Mouse (Mus musculus) lung, embryonic 15.5 days (tissue): Measurements from ENCODE around the gene Slc34a3. TPM values are rescaled to one million over a fixed set of nuclear protein-coding genes. Genes with fewer than 3 reads are reported as not detected.

Experiments
- ATAC-seq: fragments of 200-750 bp; cut with Nextera tagmentation; 2 replicates; pipeline ENCODE4 v1.8.0; 2017; ENCODE audit warnings: moderate number of reproducible peaks, borderline replicate concordance; ENCODE audit not compliant: low FRiP score, low TSS enrichment; ENCODE audit errors: extremely low read depth
- H3K27ac ChIP-seq: fragments of 300-500 bp; sonication (generic); 2 replicates; pipeline ENCODE4 v1.5.1; 2015; ENCODE audit warnings: moderate library complexity, mild to moderate bottlenecking, inconsistent platforms
- H3K27me3 ChIP-seq: fragments of 300-500 bp; sonication (generic); 2 replicates; pipeline ENCODE4 v1.6.1; 2015; ENCODE audit warnings: inconsistent platforms
- H3K36me3 ChIP-seq: fragments of 300-500 bp; sonication (generic); 2 replicates; pipeline ENCODE4 v1.6.1; 2015; ENCODE audit warnings: inconsistent platforms
- H3K4me1 ChIP-seq: fragments of 300-500 bp; sonication (generic); 2 replicates; pipeline ENCODE4 v1.6.1; 2015; ENCODE audit warnings: inconsistent platforms
- H3K4me2 ChIP-seq: fragments of 300-500 bp; sonication (generic); 2 replicates; pipeline ENCODE4 v1.6.1; 2015; ENCODE audit warnings: inconsistent platforms, mild to moderate bottlenecking, moderate library complexity
- H3K4me3 ChIP-seq: fragments of 300-500 bp; sonication (generic); 2 replicates; pipeline ENCODE4 v1.5.1; 2015; ENCODE audit warnings: mild to moderate bottlenecking, inconsistent platforms
- H3K9ac ChIP-seq: fragments of 300-500 bp; sonication (generic); 2 replicates; pipeline ENCODE4 v1.6.1; 2015; ENCODE audit warnings: inconsistent platforms
- H3K9me3 ChIP-seq: fragments of 300-500 bp; sonication (generic); 2 replicates; pipeline ENCODE4 v1.6.1; 2016; ENCODE audit warnings: inconsistent platforms
- WGBS: fragments of 180-500 bp; shearing (Covaris S2); methylation state at CpG from one replicate; pipeline ENCODE4 v1.1.7; 2015; 5-methylcytosine and 5-hydroxymethylcytosine counted together
- polyA plus RNA-seq: library from polyadenylated mRNA; unstranded; fragments of >200 nt; fragmentation: Nextera tagmentation; extraction: Ambion mirVana; gene quantifications from 2 replicates; pipeline ENCODE4 v1.2.1, GENCODE M21; 2015

Gene Slc34a3
- polyA plus RNA-seq, 1 experiment from 2014 or later, result not detected

DNA sequence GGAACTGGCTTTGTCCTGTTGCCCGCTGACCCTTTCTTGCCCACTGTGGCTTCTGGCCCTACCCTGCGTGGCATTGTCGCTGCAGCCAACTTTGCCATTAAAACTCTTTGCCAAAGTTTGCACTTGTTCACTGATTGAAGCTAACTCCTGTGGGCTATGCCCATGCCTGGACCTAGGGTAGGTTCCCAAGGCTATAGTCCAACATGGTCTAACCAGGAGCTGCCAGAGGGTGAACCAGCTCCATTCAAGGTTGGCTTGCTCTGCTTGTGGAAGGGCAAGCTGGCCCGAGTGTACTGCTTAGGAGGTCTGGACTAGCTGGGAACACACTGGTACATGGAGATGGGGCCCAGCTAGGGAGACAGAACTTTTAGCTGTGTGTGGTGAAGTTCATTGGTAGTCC lies 10.0 kb upstream of the Slc34a3 start:
- no peak overlapping the region for H3K4me3 ChIP-seq
- ATAC-seq, result no peak
- H3K9me3 ChIP-seq, result no peaks in the 10 kb centered on the region
- peaks cover 27% of the 10 kb centered on the region for H3K4me1 ChIP-seq
- no peak overlapping the region for H3K4me2 ChIP-seq
- H3K9ac ChIP-seq, result no peak overlapping the region
- no peak overlapping the region for H3K27ac ChIP-seq
- H3K36me3 ChIP-seq, result peaks cover 13% of the 10 kb centered on the region; the same call in 1 of the 2 replicates
- WGBS, result 82% methylated on average over 4 of the region's 4 CpGs
- peaks cover 25% of the 10 kb centered on the region for H3K27me3 ChIP-seq

GRCm38 (mm10) chr2:25243342-25243741 lies 9.2 kb upstream of the Slc34a3 start:
- Histone ChIP-seq H3K27ac (no peak overlapping the region), H3K4me3 (no peak overlapping the region), H3K27me3 (peaks cover 25% of the 10 kb centered on the region)

GRCm38 (mm10) chr2:25242101-25242506 lies 7.9 kb upstream of the Slc34a3 start, which contains the start of the genes Rnf208 and Cysrt1:
Gene Rnf208, plus strand, starts transcription at chr2:25242255.
Gene Cysrt1, minus strand, starts transcription at chr2:25242452.
- no peaks in the 10 kb centered on the region for H3K9me3 ChIP-seq
- peak within 1 kb of the TSS; percentile 50 for H3K4me3 ChIP-seq
- H3K27ac ChIP-seq, result no peak within 1 kb of the TSS
- under 1% methylated on average over 34 of the region's 59 CpGs for WGBS
- peak within 1 kb of the TSS; percentile 97 for H3K4me2 ChIP-seq
- no peaks in the 10 kb centered on the region for H3K36me3 ChIP-seq
- no peak for ATAC-seq
- peaks cover 25% of the 10 kb centered on the region for H3K27me3 ChIP-seq
- peaks cover 27% of the 10 kb centered on the region for H3K4me1 ChIP-seq
- peak within 1 kb of the TSS; percentile 42 for H3K9ac ChIP-seq

More at GRCm38 (mm10) chr2:25243342-25243741, 9.2 kb upstream of the Slc34a3 start:
- WGBS, result 66% methylated on average over 8 of the region's 8 CpGs
- no peaks in the 10 kb centered on the region for H3K9me3 ChIP-seq
- ATAC-seq, result no peak
- H3K9ac ChIP-seq, result no peak overlapping the region
- no peak overlapping the region for H3K4me2 ChIP-seq
- peaks cover 6% of the 10 kb centered on the region; the same call in 1 of the 2 replicates for H3K36me3 ChIP-seq
- peaks cover 27% of the 10 kb centered on the region for H3K4me1 ChIP-seq

- Histone ChIP-seq H3K4me1 (peaks cover 27% of the 10 kb centered on the region), H3K27ac (no peak overlapping the region), H3K27me3 (peaks cover 25% of the 10 kb centered on the region), H3K9me3 (no peaks in the 10 kb centered on the region), H3K4me3 (peak overlapping the region; percentile 50), H3K9ac (no peak overlapping the region), H3K36me3 (no peaks in the 10 kb centered on the region), H3K4me2 (peak overlapping the region; percentile 97)
- 0 out of 2 replicates have a peak, but pooled peaks have one; percentile 20 for ATAC-seq
- 12% methylated on average over 6 of the region's 6 CpGs for WGBS
These were observed 7.2 kb upstream of the Slc34a3 start for GRCm38 (mm10) chr2:25241438-25241775.

DNA sequence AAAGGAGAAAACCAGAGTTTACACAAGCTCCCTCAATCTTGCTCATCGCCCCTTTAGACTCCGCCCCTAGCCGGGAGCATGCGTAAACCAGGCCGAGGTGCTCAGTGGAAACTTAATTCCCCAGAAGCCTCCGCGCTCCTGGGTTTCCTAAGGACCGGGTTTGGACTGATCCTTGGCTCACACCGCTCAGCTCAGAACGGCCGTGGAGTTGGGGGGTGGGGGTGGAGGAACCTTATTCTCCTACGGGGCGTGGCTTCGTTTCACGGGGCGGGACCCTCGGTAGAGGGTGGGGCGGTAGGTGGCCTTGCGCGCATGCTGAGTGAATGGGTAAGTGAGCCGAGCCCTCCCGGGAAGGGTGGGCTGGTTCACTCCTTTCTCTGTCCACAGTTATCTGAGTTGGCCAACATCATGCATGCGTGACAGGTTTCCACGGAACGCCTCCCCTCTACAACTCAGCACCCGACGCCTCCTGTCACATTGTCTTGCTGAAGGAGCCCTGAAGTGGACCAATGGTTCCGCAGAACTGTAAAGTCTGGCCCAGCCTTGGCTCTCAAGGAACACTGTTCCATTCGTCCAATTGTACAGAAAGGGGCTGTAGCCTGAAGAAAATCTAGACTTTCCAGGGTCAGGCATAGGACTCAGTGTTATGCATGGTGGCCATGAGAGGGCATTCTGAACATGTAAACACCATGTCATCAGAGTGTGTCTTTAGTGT lies 6.7 kb upstream of the Slc34a3 start:
- ATAC-seq, result peak; percentile 83
- Histone ChIP-seq H3K4me1 (peaks cover 27% of the 10 kb centered on the region), H3K4me2 (peak overlapping the region; percentile 97), H3K9me3 (no peaks in the 10 kb centered on the region), H3K27me3 (peaks cover 30% of the 10 kb centered on the region), H3K36me3 (no peaks in the 10 kb centered on the region), H3K4me3 (peak overlapping the region; percentile 50), H3K9ac (peak overlapping the region; percentile 23; the same call in 1 of the 2 replicates), H3K27ac (peak overlapping the region; percentile 22; the same call in 1 of the 2 replicates)
- WGBS, result under 1% methylated on average over 29 of the region's 29 CpGs

DNA sequence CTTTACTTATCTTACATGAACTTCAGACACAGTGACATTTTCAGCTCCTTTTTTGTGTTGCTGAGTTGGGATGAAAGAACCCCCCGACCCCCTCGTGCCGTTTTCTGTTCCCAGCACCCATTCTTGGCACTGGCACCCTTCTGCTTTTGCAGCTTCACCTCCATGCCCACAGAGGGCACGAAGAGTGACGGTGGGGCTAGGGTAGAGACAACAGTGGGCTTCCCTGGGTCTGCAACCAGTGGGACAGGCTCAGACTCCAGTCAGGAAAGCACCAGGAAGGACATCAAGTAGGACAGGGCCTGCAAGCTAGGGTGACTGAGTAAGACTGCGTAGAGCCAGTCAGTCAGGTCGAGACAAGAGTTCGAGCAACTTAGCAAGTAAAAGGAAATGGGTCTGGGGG lies 6.1 kb upstream of the Slc34a3 start:
- peak overlapping the region; percentile 97 for H3K4me2 ChIP-seq
- peak overlapping the region; percentile 22; the same call in 1 of the 2 replicates for H3K27ac ChIP-seq
- peaks cover 27% of the 10 kb centered on the region for H3K4me1 ChIP-seq
- no peaks in the 10 kb centered on the region for H3K36me3 ChIP-seq
- ATAC-seq, result 0 out of 2 replicates have a peak, but pooled peaks have one; percentile 8
- peaks cover 32% of the 10 kb centered on the region for H3K27me3 ChIP-seq
- 51% methylated on average over 8 of the region's 8 CpGs for WGBS
- 0 out of 2 replicates have a peak overlapping the region, but pooled peaks have one; percentile 23 for H3K9ac ChIP-seq
- H3K4me3 ChIP-seq, result peak overlapping the region; percentile 50
- no peaks in the 10 kb centered on the region for H3K9me3 ChIP-seq

DNA sequence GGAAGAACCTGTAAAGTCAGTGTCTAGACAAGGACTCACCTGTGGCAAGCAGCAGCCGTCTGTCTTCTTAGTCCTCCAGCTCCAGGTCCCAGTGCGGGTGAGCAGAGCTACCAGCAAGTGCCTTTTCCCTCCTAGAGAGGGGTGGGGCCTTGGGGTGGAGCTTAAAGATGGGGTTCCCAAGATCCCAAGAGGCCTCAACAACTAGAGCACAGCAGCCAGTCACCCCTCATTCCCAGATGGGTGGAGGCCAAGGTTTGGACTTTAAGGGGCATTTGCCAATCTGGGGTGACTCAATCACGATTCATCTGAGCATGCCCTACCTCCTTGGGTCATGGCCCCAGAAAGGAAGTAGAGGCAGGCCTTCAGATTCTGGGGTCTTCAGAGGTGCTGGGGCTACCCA lies 5.6 kb upstream of the Slc34a3 start:
- no peak for ATAC-seq
- Histone ChIP-seq H3K4me3 (no peak overlapping the region), H3K27me3 (peaks cover 32% of the 10 kb centered on the region)

GRCm38 (mm10) chr2:25238106-25238505 lies 3.9 kb upstream of the Slc34a3 start:
- no peaks in the 10 kb centered on the region for H3K36me3 ChIP-seq
- no peaks in the 10 kb centered on the region for H3K9me3 ChIP-seq
- peaks cover 33% of the 10 kb centered on the region for H3K27me3 ChIP-seq
- no peak overlapping the region for H3K4me3 ChIP-seq
- H3K4me1 ChIP-seq, result peaks cover 27% of the 10 kb centered on the region
- H3K4me2 ChIP-seq, result no peak overlapping the region
- H3K9ac ChIP-seq, result no peak overlapping the region
- no peak overlapping the region for H3K27ac ChIP-seq
- no peak for ATAC-seq

More for the DNA sequence above, 5.6 kb upstream of the Slc34a3 start:
- Histone ChIP-seq H3K9ac (no peak overlapping the region), H3K4me2 (no peak overlapping the region), H3K27ac (no peak overlapping the region), H3K36me3 (no peaks in the 10 kb centered on the region), H3K4me1 (peaks cover 27% of the 10 kb centered on the region), H3K9me3 (no peaks in the 10 kb centered on the region)
- 81% methylated on average over 3 of the region's 3 CpGs for WGBS

DNA sequence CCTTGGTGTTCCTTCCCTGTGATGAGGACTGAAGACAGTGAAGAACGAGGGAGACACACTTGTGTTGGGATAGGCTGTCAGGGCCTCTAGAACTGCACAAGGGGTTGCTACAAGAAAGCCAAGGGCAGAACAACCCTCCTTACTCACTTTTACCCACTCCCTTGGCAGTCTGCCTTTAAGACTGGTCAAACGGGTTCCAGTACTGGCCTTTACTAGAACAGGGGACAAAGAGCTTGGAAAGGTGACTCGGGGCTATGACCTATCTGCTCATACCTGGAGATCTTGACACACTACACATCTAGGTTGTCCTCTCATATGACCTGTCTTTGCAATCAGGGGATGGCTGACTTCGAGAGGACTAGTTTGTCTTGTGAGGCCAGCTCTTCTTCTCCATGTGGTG lies 3.4 kb upstream of the Slc34a3 start:
- Histone ChIP-seq H3K9me3 (no peaks in the 10 kb centered on the region), H3K27me3 (peaks cover 31% of the 10 kb centered on the region), H3K36me3 (no peaks in the 10 kb centered on the region), H3K4me3 (no peak overlapping the region), H3K27ac (no peak overlapping the region), H3K4me2 (no peak overlapping the region), H3K9ac (no peak overlapping the region), H3K4me1 (peaks cover 22% of the 10 kb centered on the region)
- WGBS, result 41% methylated on average over 4 of the region's 4 CpGs
- ATAC-seq, result no peak

- WGBS, result 23% methylated on average over 8 of the region's 8 CpGs
- no peak for ATAC-seq
- H3K9ac ChIP-seq, result no peak within 1 kb of the TSS
These were observed 2.5 kb upstream of the Slc34a3 start, which contains the start of gene Rnf224 for GRCm38 (mm10) chr2:25236614-25237013. Gene Rnf224, minus strand, starts transcription at chr2:25236787.

DNA sequence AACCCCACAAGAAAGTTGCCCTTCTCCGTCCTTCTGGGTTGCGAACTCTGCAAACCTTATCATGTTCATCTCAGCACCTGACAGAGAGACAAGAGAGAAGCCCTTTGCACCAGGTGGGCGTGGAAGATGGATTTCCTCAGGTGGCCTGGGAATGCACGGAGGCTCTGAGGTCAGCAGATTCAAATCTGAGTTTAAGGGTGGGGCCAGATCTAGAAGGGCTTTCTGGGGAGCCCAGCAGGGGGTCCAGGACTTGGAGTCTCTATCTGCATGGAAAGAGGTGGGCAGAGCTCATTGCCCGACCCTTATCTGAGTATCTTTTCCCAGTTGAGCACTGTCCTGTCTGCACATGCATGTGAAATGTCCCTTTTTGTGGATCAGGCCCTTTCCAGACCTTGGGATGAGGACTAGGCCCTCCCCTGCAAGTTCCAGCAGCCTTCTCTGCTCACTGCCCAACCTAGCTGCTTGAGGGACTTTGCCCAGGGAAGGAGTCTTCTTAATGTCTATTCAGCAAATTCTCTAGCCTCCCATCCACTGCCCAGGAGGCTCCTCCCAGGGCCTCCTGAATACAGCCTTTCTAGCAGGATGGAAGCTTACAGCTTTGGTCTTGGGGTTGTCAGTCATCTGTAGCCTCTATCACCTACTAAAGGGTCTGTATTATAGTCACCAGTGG lies 522 bp upstream of the Slc34a3 start:
- Histone ChIP-seq H3K9me3 (no peaks in the 10 kb centered on the region), H3K36me3 (no peaks in the 10 kb centered on the region), H3K9ac (no peak overlapping the region), H3K27ac (no peak overlapping the region), H3K27me3 (peaks cover 16% of the 10 kb centered on the region), H3K4me1 (no peaks in the 10 kb centered on the region), H3K4me2 (no peak overlapping the region), H3K4me3 (no peak overlapping the region)
- 45% methylated on average over 5 of the region's 5 CpGs for WGBS
- no peak for ATAC-seq

More at GRCm38 (mm10) chr2:25236614-25237013, 2.5 kb upstream of the Slc34a3 start, which contains the start of gene Rnf224:
- Histone ChIP-seq H3K27ac (no peak within 1 kb of the TSS), H3K4me2 (no peak within 1 kb of the TSS), H3K27me3 (peaks cover 23% of the 10 kb centered on the region), H3K4me3 (no peak within 1 kb of the TSS), H3K4me1 (peaks cover 13% of the 10 kb centered on the region), H3K9me3 (no peaks in the 10 kb centered on the region), H3K36me3 (no peaks in the 10 kb centered on the region)

- Histone ChIP-seq H3K9ac (no peak overlapping the region), H3K27me3 (peaks cover 16% of the 10 kb centered on the region), H3K9me3 (no peaks in the 10 kb centered on the region), H3K4me2 (no peak overlapping the region), H3K36me3 (no peaks in the 10 kb centered on the region), H3K27ac (no peak overlapping the region), H3K4me3 (no peak overlapping the region), H3K4me1 (peaks cover 5% of the 10 kb centered on the region; the same call in 1 of the 2 replicates)
- ATAC-seq, result no peak
- WGBS, result 71% methylated on average over 4 of the region's 4 CpGs
These were observed 743 bp downstream of the Slc34a3 start for GRCm38 (mm10) chr2:25233421-25233820.
